Mouse (Mus musculus) neural tube, embryonic 14.5 days (tissue): ENCODE data around the gene Col8a1. TPM values are rescaled to one million over a fixed set of nuclear protein-coding genes. Genes with fewer than 3 reads are reported as not detected.
A peak's percentile ranks its signal among the peaks of the same experiment; 100 is the strongest.

Experiments used
- ATAC-seq: fragments of 200-750 bp; cut with Nextera tagmentation; 2 replicates; pipeline ENCODE4 v1.8.0; 2017; ENCODE audit warnings: low read depth, mild to moderate bottlenecking, moderate TSS enrichment, moderate library complexity
- H3K27ac ChIP-seq: fragments of 300-500 bp; sonication (generic); 2 replicates; pipeline ENCODE4 v1.5.1; 2014; ENCODE audit warnings: low read depth, mild to moderate bottlenecking, control low read depth, low read length, moderate library complexity, mixed read lengths
- H3K27me3 ChIP-seq: fragments of 300-500 bp; sonication (generic); 2 replicates; pipeline ENCODE4 v1.6.1; 2014; ENCODE audit warnings: low read length; ENCODE audit not compliant: control insufficient read depth, insufficient read depth
- H3K36me3 ChIP-seq: fragments of 300-500 bp; sonication (generic); 2 replicates; pipeline ENCODE4 v1.6.1; 2014; ENCODE audit warnings: low read length, mixed read lengths; ENCODE audit not compliant: control insufficient read depth, insufficient read depth
- H3K4me1 ChIP-seq: fragments of 300-500 bp; sonication (generic); 2 replicates; pipeline ENCODE4 v1.6.1; 2014; ENCODE audit warnings: low read length; ENCODE audit not compliant: control insufficient read depth, insufficient read depth
- H3K4me2 ChIP-seq: fragments of 300-500 bp; sonication (generic); 2 replicates; pipeline ENCODE4 v1.6.1; 2014; ENCODE audit warnings: mild to moderate bottlenecking, low read depth, low read length, control low read depth
- H3K4me3 ChIP-seq: fragments of 300-500 bp; sonication (generic); 2 replicates; pipeline ENCODE4 v1.5.1; 2014; ENCODE audit warnings: low read depth, low read length, control low read depth, mixed read lengths
- H3K9ac ChIP-seq: fragments of 300-500 bp; sonication (generic); replicated peaks from 2 replicates; pipeline ENCODE4 v1.6.1; 2014; ENCODE audit warnings: low read depth, mild to moderate bottlenecking, control low read depth, low read length, mixed read lengths
- H3K9me3 ChIP-seq: fragments of 300-500 bp; sonication (generic); 2 replicates; pipeline ENCODE4 v1.6.1; 2016; ENCODE audit warnings: low read length; ENCODE audit not compliant: control insufficient read depth
- WGBS: fragments of 180-500 bp; shearing (Covaris S2); extraction: QIAGEN DNeasy Blood & Tissue Kit; methylation state at CpG from one replicate; pipeline ENCODE4 v1.1.7; 2014; 5-methylcytosine and 5-hydroxymethylcytosine counted together
- polyA plus RNA-seq: library from polyadenylated mRNA; unstranded; fragments of >200 nt; fragmentation: Nextera tagmentation; extraction: Ambion mirVana; gene quantifications from 2 replicates; pipeline ENCODE4 v1.2.1, GENCODE M21; 2014

The Col8a1 gene
- polyA plus RNA-seq, 1 experiment from 2014 or later, result 2.5 TPM

GRCm38 (mm10) chr16:57698733-57699132 lies 55.8 kb downstream of the Col8a1 start:
- Histone ChIP-seq H3K4me1 (no peaks in the 10 kb centered on the region), H3K27ac (no peak overlapping the region), H3K9me3 (no peaks in the 10 kb centered on the region), H3K27me3 (no peaks in the 10 kb centered on the region), H3K36me3 (no peaks in the 10 kb centered on the region), H3K4me2 (no peak overlapping the region), H3K9ac (no peak overlapping the region), H3K4me3 (no peak overlapping the region)
- WGBS, result 95% methylated on average over 5 of the region's 5 CpGs
- no peak for ATAC-seq

GRCm38 (mm10) chr16:57694694-57695093 lies 59.8 kb downstream of the Col8a1 start:
- no peak overlapping the region for H3K9ac ChIP-seq
- no peak for ATAC-seq
- no peak overlapping the region for H3K4me2 ChIP-seq
- no peak overlapping the region for H3K4me3 ChIP-seq
- no peaks in the 10 kb centered on the region for H3K4me1 ChIP-seq
- WGBS, result 33% methylated on average over 1 of the region's 1 CpGs
- no peak overlapping the region for H3K27ac ChIP-seq
- no peaks in the 10 kb centered on the region for H3K36me3 ChIP-seq
- no peaks in the 10 kb centered on the region for H3K9me3 ChIP-seq
- no peaks in the 10 kb centered on the region for H3K27me3 ChIP-seq

- Histone ChIP-seq H3K4me1 (no peaks in the 10 kb centered on the region), H3K9ac (no peak overlapping the region), H3K4me2 (no peak overlapping the region), H3K27ac (no peak overlapping the region), H3K27me3 (no peaks in the 10 kb centered on the region), H3K4me3 (no peak overlapping the region), H3K9me3 (no peaks in the 10 kb centered on the region), H3K36me3 (no peaks in the 10 kb centered on the region)
- WGBS, result 83% methylated on average over 2 of the region's 2 CpGs
- no peak for ATAC-seq
These were observed 60.5 kb downstream of the Col8a1 start for GRCm38 (mm10) chr16:57693906-57694522.

- H3K4me1 ChIP-seq, result no peaks in the 10 kb centered on the region
- H3K36me3 ChIP-seq, result no peaks in the 10 kb centered on the region
- no peak overlapping the region for H3K9ac ChIP-seq
- H3K4me2 ChIP-seq, result no peak overlapping the region
- WGBS, result 56% methylated on average over 5 of the region's 5 CpGs
- H3K4me3 ChIP-seq, result no peak overlapping the region
- H3K27ac ChIP-seq, result no peak overlapping the region
- no peaks in the 10 kb centered on the region for H3K9me3 ChIP-seq
- no peak for ATAC-seq
- no peaks in the 10 kb centered on the region for H3K27me3 ChIP-seq
These were observed 68.6 kb downstream of the Col8a1 start for GRCm38 (mm10) chr16:57685790-57686399.

GRCm38 (mm10) chr16:57672251-57672650 lies 82.3 kb downstream of the Col8a1 start:
- no peaks in the 10 kb centered on the region for H3K4me1 ChIP-seq
- H3K36me3 ChIP-seq, result no peaks in the 10 kb centered on the region
- no peaks in the 10 kb centered on the region for H3K27me3 ChIP-seq
- WGBS, result 62% methylated on average over 2 of the region's 2 CpGs
- ATAC-seq, result no peak
- H3K27ac ChIP-seq, result no peak overlapping the region
- no peaks in the 10 kb centered on the region for H3K9me3 ChIP-seq
- H3K4me2 ChIP-seq, result no peak overlapping the region
- H3K9ac ChIP-seq, result no peak overlapping the region
- H3K4me3 ChIP-seq, result no peak overlapping the region

- Histone ChIP-seq H3K27ac (no peak overlapping the region), H3K4me1 (no peaks in the 10 kb centered on the region), H3K9ac (no peak overlapping the region), H3K4me2 (no peak overlapping the region), H3K36me3 (no peaks in the 10 kb centered on the region), H3K27me3 (no peaks in the 10 kb centered on the region), H3K9me3 (no peaks in the 10 kb centered on the region), H3K4me3 (no peak overlapping the region)
- WGBS, result 82% methylated on average over 2 of the region's 2 CpGs
- ATAC-seq, result no peak
These were observed 82.9 kb downstream of the Col8a1 start for GRCm38 (mm10) chr16:57671637-57672036.

- H3K9ac ChIP-seq, result no peak overlapping the region
- 16% methylated on average over 3 of the region's 3 CpGs for WGBS
- H3K4me2 ChIP-seq, result no peak overlapping the region
- H3K4me3 ChIP-seq, result no peak overlapping the region
- no peaks in the 10 kb centered on the region for H3K36me3 ChIP-seq
- ATAC-seq, result peak; percentile 58; the same call in 1 of the 2 replicates
- no peaks in the 10 kb centered on the region for H3K4me1 ChIP-seq
- H3K27ac ChIP-seq, result no peak overlapping the region
- H3K27me3 ChIP-seq, result no peaks in the 10 kb centered on the region
- H3K9me3 ChIP-seq, result no peaks in the 10 kb centered on the region
These were observed 85.2 kb downstream of the Col8a1 start for GRCm38 (mm10) chr16:57669348-57669747.

- no peaks in the 10 kb centered on the region for H3K36me3 ChIP-seq
- 69% methylated on average over 3 of the region's 3 CpGs for WGBS
- ATAC-seq, result no peak
- H3K4me3 ChIP-seq, result no peak overlapping the region
- no peaks in the 10 kb centered on the region for H3K27me3 ChIP-seq
- H3K27ac ChIP-seq, result no peak overlapping the region
- H3K9ac ChIP-seq, result no peak overlapping the region
- H3K4me1 ChIP-seq, result no peaks in the 10 kb centered on the region
- H3K9me3 ChIP-seq, result no peaks in the 10 kb centered on the region
- no peak overlapping the region for H3K4me2 ChIP-seq
These were observed 91.9 kb downstream of the Col8a1 start for GRCm38 (mm10) chr16:57662661-57663060.

GRCm38 (mm10) chr16:57649888-57650287 lies 104.6 kb downstream of the Col8a1 start:
- Histone ChIP-seq H3K4me2 (no peak overlapping the region), H3K9ac (no peak overlapping the region), H3K36me3 (no peaks in the 10 kb centered on the region), H3K27me3 (no peaks in the 10 kb centered on the region), H3K9me3 (no peaks in the 10 kb centered on the region), H3K4me1 (no peaks in the 10 kb centered on the region), H3K4me3 (no peak overlapping the region), H3K27ac (no peak overlapping the region)
- 80% methylated on average over 2 of the region's 2 CpGs for WGBS
- no peak for ATAC-seq
